Mouse (Mus musculus): ENCODE measurements around the gene Cltb.

- TF ChIP-seq CTCF (IDR thresholded peaks at IDR 0.05; ENCODE audit: low read depth) (no peak), EP300 (IDR thresholded peaks at IDR 0.05; ENCODE audit: low read depth) (no peak)
Measured at GRCm38 (mm10) chr13:54582126-54582525, 29.0 kb downstream of the Cltb start.

Measured in heart, postnatal 0 days (tissue).